30 mouse cellular contexts compared by ENCODE assay signal in the genomic region with DNA sequence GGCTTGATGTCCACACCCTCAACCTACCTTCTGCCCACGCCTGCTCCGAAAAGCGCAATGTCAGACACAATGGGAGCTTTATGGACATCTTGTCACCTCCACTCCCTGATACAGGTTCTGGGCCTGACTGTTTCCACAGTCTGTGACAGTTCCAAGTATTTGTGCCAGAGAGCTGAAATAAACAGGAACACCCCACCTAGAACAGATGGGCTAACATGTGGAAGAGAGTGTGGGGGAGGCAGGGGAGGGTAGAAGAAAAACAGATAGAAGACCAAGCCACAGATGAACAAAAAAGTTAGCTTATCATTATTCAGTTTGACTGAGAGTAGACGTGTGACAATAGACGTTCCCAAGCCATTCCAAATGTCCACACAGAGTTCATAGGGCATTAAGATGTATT.
DNase-seq lines count a peak whose midpoint lies in the region; ATAC-seq lines count a peak whose summit lies in the region.
"Had no signal": no experiment of that assay in that cellular context is flagged by ENCODE, and none has a peak within 500 bp of the region (broad histone marks: within the 10 kb centered on the region; RNA-seq: fewer than 3 reads in every experiment).

No protein-coding gene starts in this region.

- H3K9ac ChIP-seq in forebrain, embryonic 15.5 days (replicated peaks), result no peak overlapping the region
- no peak overlapping the region for H3K9ac ChIP-seq in forebrain, embryonic 14.5 days (ENCODE audit: low read length)
- H3K9ac ChIP-seq: embryonic facial prominence, embryonic 13.5 days; forebrain, postnatal 0 days; heart, embryonic 12.5 days; hindbrain, embryonic 14.5 days; kidney, embryonic 15.5 days; limb, embryonic 12.5 days; liver, embryonic 15.5 days; lung, embryonic 14.5 days; neural tube, embryonic 15.5 days; stomach, embryonic 15.5 days had no signal

- 86% methylated on average over 5 of the region's 5 CpGs for WGBS in forebrain, embryonic 15.5 days
- 88% methylated on average over 5 of the region's 5 CpGs for WGBS in forebrain, embryonic 14.5 days

- no peak for ATAC-seq in forebrain, embryonic 15.5 days (replicated peaks)
- ATAC-seq in forebrain, embryonic 14.5 days, result no peak
- ATAC-seq in monocyte, adult 5-6 weeks (replicated peaks; ENCODE audit: insufficient number of reproducible peaks, low FRiP score, low TSS enrichment, poor library complexity, severe bottlenecking), result no peak
- ATAC-seq in inflammation-experienced regulatory T-cells, adult 6 months, result no peak
- ATAC-seq: forebrain, postnatal 0 days had no signal

- no peak overlapping the region for H3K4me2 ChIP-seq in forebrain, embryonic 15.5 days (replicated peaks)
- no peak overlapping the region for H3K4me2 ChIP-seq in forebrain, embryonic 14.5 days (ENCODE audit: low read length)
- H3K4me2 ChIP-seq: embryonic facial prominence, embryonic 13.5 days; heart, embryonic 12.5 days; hindbrain, embryonic 14.5 days; kidney, embryonic 15.5 days; limb, embryonic 12.5 days; liver, embryonic 15.5 days; lung, embryonic 14.5 days; neural tube, embryonic 15.5 days; stomach, embryonic 15.5 days had no signal

- no peak for DNase-seq in forebrain, embryonic 14.5 days (ENCODE audit: low spot score)
- peak; percentile 63 for DNase-seq in right cerebral cortex, adult 18-20 months
- DNase-seq in right cerebral cortex, postnatal 14 days, result no peak
- peak; percentile 43 for DNase-seq in layer of hippocampus, adult 9-10 months (ENCODE audit: low spot score)
- DNase-seq: adrenal gland, postnatal 10 days; cerebellum, adult 11 months; cerebellum, adult 9-10 months; forebrain, postnatal 0 days; gastrocnemius, postnatal 36 days; heart, adult 18-20 months; kidney, adult 11 months; kidney, postnatal 25 days; lung, embryonic 14.5 days; lung, postnatal 14 days; midbrain, embryonic 14.5 days; retina, postnatal 1 day; thymus, postnatal 14 days had no signal

- H3K36me3 ChIP-seq in forebrain, embryonic 15.5 days, result no peaks in the 10 kb centered on the region
- no peaks in the 10 kb centered on the region for H3K36me3 ChIP-seq in forebrain, embryonic 14.5 days (ENCODE audit: control insufficient read depth, insufficient read depth, low read length)
- H3K36me3 ChIP-seq: embryonic facial prominence, embryonic 13.5 days; forebrain, embryonic 10.5 days; G1E; kidney, embryonic 15.5 days; limb, embryonic 12.5 days; liver, embryonic 15.5 days; neural tube, embryonic 15.5 days; stomach, embryonic 15.5 days had no signal

- H3K27me3 ChIP-seq in forebrain, embryonic 15.5 days, result no peaks in the 10 kb centered on the region
- H3K27me3 ChIP-seq in forebrain, embryonic 14.5 days (replicated peaks; ENCODE audit: control insufficient read depth, insufficient read depth, low read length), result no peaks in the 10 kb centered on the region
- H3K27me3 ChIP-seq: embryonic facial prominence, embryonic 13.5 days; heart, embryonic 12.5 days; kidney, embryonic 15.5 days; liver, embryonic 15.5 days; neural tube, embryonic 15.5 days had no signal

- H3K4me1 ChIP-seq in forebrain, embryonic 15.5 days, result peaks cover 6% of the 10 kb centered on the region; the same call in 1 of the 2 replicates
- H3K4me1 ChIP-seq in forebrain, embryonic 14.5 days (ENCODE audit: control insufficient read depth, insufficient read depth, low read length), result peaks cover 3% of the 10 kb centered on the region; the same call in 1 of the 2 replicates
- H3K4me1 ChIP-seq: liver, embryonic 15.5 days had no signal

- no peak overlapping the region for H3K4me3 ChIP-seq in forebrain, embryonic 15.5 days
- H3K4me3 ChIP-seq in forebrain, embryonic 14.5 days (ENCODE audit: low read depth, low read length), result no peak overlapping the region
- H3K4me3 ChIP-seq: embryonic facial prominence, embryonic 13.5 days; forebrain, embryonic 10.5 days; heart, embryonic 12.5 days; kidney, embryonic 15.5 days; limb, embryonic 12.5 days; liver, embryonic 15.5 days; neural tube, embryonic 15.5 days; stomach, embryonic 15.5 days had no signal

- H3K27ac ChIP-seq in forebrain, embryonic 15.5 days (replicated peaks), result 0 out of 2 replicates have a peak overlapping the region, but pooled peaks have one; percentile 3
- no peak overlapping the region for H3K27ac ChIP-seq in forebrain, embryonic 14.5 days (ENCODE audit: low read depth, low read length)
- H3K27ac ChIP-seq: embryonic facial prominence, embryonic 13.5 days; forebrain, embryonic 10.5 days; hindbrain, embryonic 14.5 days; kidney, embryonic 15.5 days; limb, embryonic 12.5 days; liver, embryonic 15.5 days; neural tube, embryonic 15.5 days; stomach, embryonic 15.5 days had no signal

- H3K9me3 ChIP-seq in forebrain, embryonic 15.5 days, result no peaks in the 10 kb centered on the region
- 0 out of 2 replicates have a peak, but pooled peaks cover 2% of the 10 kb centered on the region for H3K9me3 ChIP-seq in forebrain, embryonic 14.5 days (replicated peaks; ENCODE audit: control insufficient read depth, low read length)
- H3K9me3 ChIP-seq: kidney, embryonic 15.5 days; liver, embryonic 15.5 days; stomach, embryonic 15.5 days had no signal

Comparison
In these comparisons a context has a peak if more than half of its experiments do, and no peak if none do; other contexts are left out.
1. DNase-seq: peak in right cerebral cortex, adult 18-20 months (single experiment) and layer of hippocampus, adult 9-10 months (single experiment); none in forebrain, embryonic 14.5 days (single experiment) and right cerebral cortex, postnatal 14 days (single experiment).